Mouse (Mus musculus): ENCODE data around the gene Prkaca.

Gene Prkaca

GRCm38 (mm10) chr8:84038015-84038414 is 65.2 kb downstream of the Prkaca start:
- DNase-seq (ENCODE audit: low spot score in 2 of 2), result no peak

- peak; percentile 69 to 81 for DNase-seq (ENCODE audit: low spot score in 2 of 2)
Measured at GRCm38 (mm10) chr8:84039050-84039449, 66.3 kb downstream of the Prkaca start.

GRCm38 (mm10) chr8:84042066-84042947 is 69.5 kb downstream of the Prkaca start, which contains the start of gene Il27ra:
Il27ra (minus strand) TSS chr8:84042589.
- DNase-seq (ENCODE audit: low spot score in 2 of 2), result peak; percentile 47 to 59

- DNase-seq (ENCODE audit: low spot score in 2 of 2), result no peak
Measured at GRCm38 (mm10) chr8:84042948-84043342, 70.2 kb downstream of the Prkaca start.

GRCm38 (mm10) chr8:84044103-84044502 is 71.3 kb downstream of the Prkaca start:
- DNase-seq (ENCODE audit: low spot score in 2 of 2), result no peak

- no peak for DNase-seq (ENCODE audit: low spot score in 2 of 2)
Measured at GRCm38 (mm10) chr8:84044900-84045299, 72.1 kb downstream of the Prkaca start, which contains the start of gene Rln3. Rln3 (minus strand) TSS chr8:84045000.

Measured in right cerebral cortex, postnatal 10 days (tissue).